Mouse (Mus musculus) cerebellum, postnatal 4 days (tissue): ENCODE results near the gene Gphn.
"Not testable (repeated sequence)": the region's sequence is repeated elsewhere in the genome, so short reads cannot be mapped to it uniquely, and the experiment has no call there.

ENCODE experiments used
- DNase-seq, 2 experiments: peaks; one replicate each; pipeline ENCODE4 v3.0.0; 2022; ENCODE audit warnings: low spot score in 2 of 2, mixed read lengths in 1 of 2

The Gphn gene

DNA sequence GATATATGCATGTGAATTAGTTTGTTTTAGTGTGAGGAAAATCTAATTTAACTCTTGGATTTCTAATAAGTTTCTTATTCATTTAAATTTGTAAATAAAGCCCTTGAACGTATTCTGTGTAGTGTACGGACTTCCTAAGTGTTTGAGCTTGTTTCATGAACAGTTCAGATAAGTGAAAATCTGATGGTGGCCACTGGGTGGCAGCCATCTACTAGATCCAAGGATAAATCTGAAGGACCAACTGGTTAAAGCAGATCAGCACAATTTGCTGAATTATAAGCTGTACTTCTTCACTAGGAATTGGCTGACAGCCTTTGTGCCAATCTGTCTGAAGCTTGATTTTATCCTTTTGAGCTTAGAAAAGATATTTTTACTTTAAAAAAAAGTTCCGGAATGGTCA, 105.9 kb downstream of the Gphn start:
- DNase-seq: peak; percentile 36 to 50

DNA sequence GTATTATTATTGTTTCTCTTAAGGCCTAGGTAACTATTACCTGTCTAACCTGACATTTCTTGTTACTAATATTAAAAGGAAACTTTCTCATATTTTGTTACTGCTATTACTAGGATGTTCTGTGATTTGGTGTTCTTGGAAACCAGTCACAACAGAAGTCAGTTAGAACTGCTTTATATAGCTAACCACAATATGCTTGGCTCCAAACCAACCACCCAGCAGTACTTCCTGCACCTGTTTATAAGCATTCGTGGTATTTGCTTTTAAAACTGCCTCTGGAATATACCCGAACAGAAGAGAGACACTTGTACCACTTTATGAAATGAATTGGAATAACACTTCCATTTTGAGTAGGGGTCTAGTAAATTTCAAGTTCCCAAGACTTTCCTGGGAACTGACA, 130.3 kb downstream of the Gphn start:
- DNase-seq: no peak

DNA sequence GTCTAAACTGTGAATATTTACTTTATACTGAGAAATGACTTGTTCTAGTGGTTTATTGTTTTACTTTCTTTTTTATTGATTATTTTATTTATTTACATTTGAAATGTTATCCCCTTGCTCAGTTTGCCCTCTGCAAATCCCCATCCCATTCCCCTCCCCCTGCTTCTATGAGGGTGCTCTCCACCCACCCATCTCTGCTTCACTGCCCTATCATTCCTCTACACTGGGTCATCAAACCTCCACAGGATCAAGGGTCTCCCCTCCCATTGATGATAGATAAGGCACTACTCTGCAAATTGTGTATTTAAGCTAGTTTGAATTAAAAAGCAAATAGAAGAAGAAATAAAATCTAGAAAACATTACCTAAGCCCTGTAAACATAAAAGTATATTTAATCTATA, 163.1 kb downstream of the Gphn start:
- DNase-seq: no peak

DNA sequence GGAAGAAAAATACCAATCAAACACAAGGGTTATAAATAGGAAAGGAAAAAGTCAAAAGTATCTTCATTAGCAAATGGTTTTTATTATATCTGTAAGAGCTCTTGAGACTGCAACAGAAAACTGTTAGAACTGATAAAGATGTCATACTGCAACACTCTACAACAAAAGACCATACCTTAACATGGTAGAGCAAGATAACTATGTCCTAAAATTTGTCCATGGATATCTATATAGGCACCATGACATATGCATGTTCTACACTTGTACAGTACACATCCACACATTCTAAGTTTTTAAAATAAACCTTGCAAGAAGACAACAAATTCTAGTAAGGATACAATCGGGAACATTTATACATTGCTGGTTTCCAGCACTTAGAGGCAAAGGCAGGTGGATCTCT, 169.1 kb downstream of the Gphn start:
- DNase-seq: no peak

DNA sequence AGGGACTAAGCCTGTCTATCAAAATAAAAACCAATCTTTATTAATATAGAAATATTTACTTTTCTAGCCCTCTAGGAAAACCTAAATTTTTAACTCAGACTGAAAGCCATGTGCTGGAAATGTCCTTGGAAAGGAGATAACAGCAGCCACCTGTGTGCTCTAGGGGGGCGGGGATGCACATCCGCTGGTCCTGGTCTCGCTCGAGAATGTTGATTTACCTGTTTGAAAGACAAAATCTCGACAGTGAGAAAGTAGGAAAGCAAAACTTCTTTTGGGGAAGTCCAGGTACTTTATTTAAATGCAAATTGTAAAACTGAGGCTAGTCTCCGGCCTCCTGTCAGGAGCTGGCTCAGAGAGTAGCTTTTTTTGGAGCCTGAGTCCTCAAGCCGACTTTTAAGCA, 181.3 kb downstream of the Gphn start:
- DNase-seq: not testable (repeated sequence)

DNA sequence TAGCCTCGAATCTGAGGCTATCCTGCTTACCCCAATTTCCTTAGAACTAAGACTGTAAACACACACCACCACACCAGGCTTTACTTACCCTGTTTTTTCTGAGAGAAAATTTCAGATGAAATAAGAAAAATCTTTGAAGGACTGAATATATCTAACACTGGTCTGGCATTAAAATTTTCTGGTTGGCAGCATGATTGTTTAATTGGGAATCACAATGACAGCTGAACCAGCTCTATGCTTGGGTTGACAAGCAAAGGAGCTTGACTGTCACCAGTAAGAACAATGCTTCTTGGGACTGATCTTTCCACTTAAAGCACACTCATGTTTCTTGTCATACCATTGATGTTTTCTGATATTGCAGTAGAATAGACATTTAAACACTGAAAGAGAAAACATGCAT, 296.0 kb downstream of the Gphn start:
- DNase-seq: no peak

DNA sequence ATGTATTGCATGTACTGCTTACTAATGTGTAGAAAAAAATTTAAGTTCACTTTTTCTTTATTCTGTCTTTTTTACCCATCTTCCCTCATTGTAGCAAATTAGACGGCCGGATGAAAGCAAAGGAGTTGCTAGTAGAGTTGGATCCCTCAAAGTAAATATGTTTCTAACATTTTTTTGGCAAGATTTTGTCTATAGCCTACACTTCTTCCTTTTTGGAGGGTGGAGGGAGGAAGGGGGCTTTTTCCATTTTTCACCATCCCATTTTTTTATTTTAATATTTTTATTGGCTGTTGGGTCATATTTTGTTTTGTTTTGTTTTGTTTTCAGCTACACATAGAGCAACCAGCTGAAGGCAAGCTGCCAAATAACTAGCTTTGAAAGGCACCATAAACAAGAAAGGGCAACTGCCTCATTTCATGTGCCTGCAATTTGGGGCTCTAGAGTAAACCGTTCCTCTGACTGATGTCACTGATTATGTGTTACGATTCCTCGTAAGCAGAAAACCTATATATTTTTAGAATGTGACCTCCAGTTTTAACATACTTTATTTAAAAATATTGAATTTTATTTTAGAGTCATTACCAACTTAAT, 296.7 kb downstream of the Gphn start:
- no peak for DNase-seq

DNA sequence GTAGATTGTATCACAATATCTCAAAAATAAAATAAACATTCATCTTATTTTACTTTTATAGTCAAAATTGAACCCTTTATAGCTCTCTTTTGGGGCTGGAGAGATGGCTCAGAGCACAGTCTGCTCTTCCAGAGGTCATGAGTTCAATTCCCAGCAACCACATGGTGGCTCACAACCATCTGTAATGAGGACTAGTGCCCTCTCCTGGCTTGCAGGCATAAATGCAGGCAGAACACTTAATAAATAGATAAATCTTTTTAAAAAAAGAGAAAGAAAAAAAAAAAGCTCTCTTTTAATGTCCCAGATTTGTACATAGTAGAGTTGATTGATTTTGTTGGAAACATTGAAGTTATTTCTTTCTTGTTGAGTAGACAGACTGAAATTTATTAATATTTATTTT, 311.4 kb downstream of the Gphn start:
- DNase-seq: not testable (repeated sequence)

DNA sequence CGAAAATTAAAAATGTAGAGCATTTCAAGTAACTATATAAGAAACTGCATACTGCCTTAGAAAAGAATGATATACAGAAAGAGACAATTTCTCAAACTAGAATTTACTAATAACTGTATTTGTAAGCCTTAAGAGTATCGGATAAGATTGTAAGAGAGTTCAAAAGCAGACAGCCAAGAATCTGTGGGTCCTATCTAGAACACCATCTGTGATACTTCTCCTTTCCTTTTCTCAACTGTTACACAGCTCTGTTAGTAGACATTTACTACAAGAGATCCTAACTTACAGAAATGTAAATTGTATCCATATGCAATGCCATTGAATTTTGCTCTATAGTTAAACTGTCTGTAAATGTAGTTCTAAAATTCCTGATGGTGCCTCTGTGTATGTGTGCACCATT, 324.7 kb downstream of the Gphn start:
- DNase-seq: no peak

DNA sequence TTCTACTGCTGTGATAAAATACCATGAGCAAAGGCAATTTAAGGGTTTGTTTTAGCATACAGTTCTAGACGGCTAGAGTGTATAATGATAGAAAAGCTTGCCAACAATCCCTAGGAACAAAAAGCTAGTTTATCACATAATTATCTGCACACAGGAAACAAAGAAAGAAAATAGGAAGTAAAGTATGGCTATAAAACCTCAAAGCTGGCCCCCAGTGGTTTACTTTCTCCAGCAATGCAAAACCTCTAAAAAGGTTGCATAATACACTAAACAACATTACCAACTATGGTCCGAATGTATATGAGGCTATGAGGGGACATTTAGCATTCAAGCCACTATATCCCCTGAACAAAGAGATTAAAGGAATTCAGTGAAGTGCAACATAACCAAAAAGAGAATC, 405.6 kb downstream of the Gphn start:
- no peak for DNase-seq

DNA sequence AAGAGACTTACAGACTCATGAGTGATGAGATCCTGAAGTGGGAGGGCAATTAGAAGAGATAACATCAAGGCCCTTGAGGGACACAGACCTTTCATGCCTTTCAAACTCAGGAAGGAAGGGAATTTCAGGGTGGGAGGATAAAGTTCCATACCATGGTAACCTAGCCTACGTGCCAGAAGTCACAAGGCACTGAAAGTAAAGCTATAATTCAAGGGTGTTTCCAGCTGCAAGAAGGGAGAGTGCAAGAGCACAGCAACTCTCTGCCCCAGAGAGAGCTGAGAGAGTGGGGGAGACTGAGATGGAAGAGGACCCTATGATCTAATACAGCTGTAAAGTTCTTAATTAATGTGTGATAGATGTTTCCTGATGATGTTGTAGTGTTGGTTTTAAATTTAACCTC, 413.3 kb downstream of the Gphn start:
- DNase-seq: no peak

DNA sequence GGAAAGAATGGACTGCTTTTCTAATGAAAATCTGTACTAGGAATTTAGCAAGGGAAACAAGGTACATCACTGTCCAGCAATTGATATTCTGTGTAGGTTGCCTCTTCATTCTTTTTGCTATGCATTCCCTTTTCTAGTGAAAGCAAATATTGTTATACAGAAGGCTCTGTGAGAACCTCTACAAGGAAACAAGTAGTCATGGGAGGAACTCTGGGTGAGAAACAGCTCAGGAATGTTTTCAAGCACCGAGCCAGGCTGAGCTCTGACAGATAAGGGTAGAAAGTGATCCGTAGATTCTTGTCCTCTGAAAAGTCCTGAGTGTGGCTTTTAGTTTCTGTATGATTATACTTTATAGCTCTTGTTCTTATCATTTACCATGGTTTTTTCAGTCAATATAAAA, 413.9 kb downstream of the Gphn start:
- DNase-seq: no peak

DNA sequence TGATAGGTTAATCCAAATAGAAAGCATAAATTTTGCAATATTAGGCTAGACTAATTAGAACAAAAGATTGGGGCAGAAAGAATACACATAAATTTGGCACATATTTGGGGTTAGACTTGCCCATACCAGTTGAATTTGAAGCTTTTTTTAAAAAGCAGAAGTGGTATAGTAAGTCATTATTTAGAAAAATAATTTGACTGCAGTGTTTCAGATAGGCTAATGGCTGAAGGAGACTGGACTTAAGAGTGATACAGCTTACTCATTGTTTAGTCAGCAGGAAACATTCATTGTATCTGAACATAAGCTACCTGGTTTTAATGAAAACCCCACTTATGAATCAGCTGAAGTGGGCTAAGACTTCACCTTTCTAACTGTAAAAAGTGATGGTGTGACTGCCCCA, 415.0 kb downstream of the Gphn start:
- DNase-seq: no peak

DNA sequence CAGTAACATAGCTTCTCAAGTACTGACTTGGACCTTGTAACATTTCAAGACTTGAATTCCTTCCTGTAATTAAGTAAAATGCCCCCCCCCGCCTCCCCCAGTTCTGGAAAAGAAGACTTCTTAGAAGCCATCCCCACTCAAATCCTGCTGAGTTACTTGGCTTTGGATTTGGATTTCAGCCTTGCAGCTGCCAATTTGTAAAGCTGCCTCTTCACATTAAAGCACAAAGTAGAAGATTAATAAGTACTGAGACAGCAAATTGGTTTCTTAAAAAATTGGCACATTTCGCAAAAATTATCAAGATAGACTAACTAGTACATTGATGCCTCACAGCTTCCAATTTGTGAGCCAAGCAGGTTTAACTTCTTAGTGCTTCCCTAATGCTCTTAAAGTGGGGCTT, 417.5 kb downstream of the Gphn start:
- DNase-seq: no peak

DNA sequence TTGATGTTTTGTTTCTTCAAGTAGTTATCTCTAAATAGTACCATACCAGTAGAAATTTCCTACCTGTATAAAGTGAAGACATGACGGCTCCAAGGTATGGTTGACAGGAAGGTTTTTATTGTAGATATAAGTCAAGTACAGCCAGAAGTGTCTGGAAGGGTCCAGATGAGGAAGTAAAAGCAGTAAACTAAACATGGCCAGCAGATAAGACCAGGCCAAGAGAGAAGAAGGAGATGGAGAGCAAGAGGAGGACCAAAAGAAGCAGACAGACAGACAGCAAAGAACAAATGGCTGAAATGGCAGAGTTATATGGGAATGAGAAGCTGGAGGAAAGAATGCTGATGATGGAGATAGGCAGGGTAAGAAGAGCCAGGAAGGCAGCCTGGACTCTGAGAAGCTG, 419.1 kb downstream of the Gphn start:
- no peak for DNase-seq

DNA sequence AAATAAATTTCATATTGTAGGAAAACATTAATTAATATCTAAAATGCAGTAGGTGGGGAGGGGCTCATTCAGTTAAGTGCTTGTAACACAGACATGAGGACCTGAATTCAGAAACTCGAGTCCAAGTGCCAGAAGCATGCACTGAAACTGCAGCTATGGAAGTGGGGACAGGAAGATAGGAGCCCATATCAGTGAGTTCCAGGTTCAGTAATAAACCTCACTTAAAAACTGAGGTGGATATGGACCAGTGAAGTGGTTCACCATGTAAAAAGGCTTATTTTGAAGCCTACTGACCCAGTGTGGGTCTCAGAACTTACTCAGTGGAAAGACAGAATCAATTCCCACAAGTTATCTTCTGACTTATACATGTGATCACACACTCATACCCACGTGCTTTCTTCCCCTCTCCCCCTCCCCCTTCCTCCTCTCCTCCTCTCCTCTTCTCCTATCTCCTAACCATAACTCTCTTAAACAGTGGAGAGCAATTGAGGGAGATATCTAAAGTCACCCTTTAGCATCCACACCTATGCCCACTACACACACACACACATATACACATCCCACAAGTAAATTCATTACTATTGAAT, 433.6 kb downstream of the Gphn start:
- DNase-seq: no peak

DNA sequence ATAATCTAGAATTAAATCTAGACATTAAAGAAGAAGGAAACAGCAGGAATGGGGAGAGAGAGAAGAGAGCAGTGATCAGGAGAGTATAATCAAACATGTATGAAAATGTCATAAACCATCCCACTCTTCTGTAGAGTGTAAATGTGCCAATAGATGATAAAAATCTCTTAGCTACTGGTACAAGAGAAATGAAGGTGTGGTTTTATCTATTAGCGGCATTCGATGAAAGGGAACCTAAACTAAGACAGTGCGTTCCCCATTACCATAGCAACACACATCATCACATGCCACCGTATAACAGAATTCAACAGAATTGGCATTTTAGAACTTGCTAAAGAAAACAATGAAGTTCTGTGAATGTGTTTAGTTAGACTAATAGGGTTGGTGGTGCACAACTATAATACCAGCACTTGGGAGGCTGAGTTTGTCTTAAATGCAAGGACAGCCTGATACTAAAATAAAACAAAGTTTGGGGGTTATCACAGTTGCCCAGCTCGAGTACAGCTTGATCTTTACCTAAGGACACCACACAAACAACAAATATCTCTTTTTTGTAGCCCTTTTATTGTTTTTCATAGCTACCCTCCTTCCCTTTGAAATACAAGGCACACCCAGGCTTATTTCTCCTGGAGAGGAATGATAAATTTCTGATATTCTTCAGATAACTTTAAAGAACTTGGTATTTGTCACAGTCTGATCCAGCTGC, 452.1 kb downstream of the Gphn start:
- no peak for DNase-seq

DNA sequence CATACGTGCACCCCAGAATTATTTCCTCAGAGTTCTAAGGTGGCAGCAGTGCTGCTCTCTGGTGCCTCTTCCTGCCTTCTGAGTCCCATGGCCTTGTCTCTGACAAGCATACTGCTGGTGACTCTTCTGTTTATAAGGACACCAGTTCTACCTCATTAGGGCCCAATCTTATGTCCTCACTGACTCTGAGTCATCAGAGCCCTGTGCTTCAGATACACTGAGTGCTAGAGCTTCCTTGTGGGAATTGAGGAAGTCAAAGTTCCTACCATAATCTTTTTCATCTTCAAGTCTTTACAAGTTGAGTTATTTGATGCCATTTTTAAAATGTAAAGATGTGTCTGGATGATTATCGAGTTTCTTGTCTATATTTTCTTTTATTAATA, 452.6 kb downstream of the Gphn start:
- no peak for DNase-seq

DNA sequence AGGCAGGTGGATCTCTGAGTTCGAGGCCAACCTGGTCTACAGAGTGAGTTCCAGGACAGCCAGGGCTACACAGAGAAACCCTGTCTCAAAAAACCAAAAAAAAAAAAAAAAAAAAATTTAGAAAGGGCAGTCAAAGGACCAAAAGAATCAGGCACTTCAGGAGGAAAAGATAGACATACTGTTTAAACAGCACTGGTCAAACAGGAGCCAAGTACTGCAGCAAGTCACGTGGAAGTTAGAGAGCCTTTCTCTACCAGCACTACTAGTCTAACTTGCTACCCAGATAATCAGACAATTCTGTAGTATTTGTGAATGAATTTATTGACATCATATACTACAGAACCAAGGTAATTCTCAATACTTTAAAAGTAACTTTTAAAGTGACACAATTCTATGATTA, 454.9 kb downstream of the Gphn start:
- no peak for DNase-seq

DNA sequence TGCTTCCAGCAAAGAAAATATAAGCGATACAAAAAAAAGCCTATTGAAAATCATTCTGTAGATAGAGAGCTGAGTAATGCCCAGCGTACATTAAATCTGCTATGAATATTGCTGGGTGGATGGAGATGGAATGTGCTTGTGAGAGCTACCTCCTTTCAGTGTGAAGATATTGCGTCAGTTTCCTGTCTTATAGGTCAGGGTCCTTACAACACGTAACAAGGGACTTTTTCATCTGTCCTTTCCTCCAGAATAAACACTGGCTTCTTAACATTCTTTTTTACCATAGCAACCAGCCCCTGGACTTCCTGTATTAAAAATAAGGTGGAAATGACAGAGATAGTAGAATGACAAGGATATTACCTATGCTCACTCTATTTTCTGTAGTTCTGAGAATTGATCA, 456.1 kb downstream of the Gphn start:
- no peak for DNase-seq

DNA sequence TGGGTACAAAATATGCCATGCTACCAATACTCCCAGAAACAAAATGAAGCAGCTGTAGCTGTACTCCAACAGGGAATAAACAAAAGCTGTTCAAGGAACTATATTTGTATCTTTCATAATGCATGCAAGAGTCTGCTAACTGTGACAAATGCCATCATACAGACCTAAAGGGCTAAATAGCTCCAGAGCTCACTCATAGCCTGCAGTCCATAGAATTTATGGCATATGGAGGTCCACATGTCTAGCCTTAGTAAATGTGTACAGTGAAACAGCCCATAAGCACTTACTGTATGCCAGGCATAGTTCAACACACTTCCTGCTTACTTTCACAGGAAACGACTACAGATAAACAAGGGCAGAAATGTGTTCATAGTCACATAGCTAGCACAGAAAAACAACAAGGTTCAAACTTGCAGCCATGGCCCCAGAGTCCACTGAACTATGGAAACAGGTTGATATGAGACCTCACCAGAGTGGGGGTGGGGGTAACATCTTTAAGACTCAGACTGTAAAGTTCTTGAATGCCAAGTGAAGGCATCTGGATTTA, 459.6 kb downstream of the Gphn start:
- no peak for DNase-seq

DNA sequence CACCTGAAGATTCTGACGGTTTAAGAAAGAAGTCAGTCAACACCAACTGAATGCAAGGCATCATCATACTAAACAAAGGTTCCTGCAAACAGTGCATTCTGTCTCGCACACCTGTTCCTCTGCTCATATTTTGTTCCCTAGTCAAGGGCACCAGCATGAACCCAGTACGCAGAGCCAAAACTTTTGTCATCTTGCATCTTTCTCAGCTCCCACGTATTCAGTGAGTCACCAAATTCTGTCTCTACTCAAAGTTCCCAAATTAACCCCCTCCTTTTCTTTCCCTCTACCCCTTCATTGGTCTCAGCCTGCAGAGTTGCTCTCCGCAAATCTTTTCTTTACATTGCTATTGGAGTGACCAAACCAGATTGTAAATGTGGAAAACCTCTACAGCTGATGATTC, 462.7 kb downstream of the Gphn start:
- DNase-seq: no peak

DNA sequence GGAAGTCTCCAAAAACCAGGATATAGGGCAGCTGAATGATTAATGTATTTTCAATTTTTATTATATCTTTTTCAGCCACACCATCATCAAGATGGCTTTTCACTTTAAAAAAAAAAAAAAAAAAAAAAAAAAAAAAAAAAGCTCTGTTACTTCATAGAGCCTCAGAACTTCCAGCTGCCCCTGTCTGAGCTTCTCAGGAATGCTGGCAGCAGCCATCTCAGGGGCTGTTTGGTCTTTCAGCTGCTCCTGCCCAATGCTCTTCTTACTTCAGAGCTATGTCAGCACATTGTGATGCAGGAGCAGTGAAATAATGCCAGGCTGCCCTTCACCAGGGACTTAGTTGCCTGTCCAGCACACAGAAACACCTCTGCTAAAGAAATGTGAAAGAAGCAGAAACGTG, 465.1 kb downstream of the Gphn start, which contains the start of gene Fam71d:
TSS of gene Fam71d (plus strand) at position 211 of the 400 bp plus-strand sequence.
- no peak for DNase-seq
